Mouse (Mus musculus) frontal cortex, postnatal 10 days (tissue): ENCODE data around the gene Grin1.

ENCODE experiments used
- DNase-seq, 2 experiments: peaks; one replicate each; pipeline ENCODE4 v3.0.0; 2022; ENCODE audit warnings: low spot score in 2 of 2, mixed read lengths in 1 of 2

Grin1 gene

DNA sequence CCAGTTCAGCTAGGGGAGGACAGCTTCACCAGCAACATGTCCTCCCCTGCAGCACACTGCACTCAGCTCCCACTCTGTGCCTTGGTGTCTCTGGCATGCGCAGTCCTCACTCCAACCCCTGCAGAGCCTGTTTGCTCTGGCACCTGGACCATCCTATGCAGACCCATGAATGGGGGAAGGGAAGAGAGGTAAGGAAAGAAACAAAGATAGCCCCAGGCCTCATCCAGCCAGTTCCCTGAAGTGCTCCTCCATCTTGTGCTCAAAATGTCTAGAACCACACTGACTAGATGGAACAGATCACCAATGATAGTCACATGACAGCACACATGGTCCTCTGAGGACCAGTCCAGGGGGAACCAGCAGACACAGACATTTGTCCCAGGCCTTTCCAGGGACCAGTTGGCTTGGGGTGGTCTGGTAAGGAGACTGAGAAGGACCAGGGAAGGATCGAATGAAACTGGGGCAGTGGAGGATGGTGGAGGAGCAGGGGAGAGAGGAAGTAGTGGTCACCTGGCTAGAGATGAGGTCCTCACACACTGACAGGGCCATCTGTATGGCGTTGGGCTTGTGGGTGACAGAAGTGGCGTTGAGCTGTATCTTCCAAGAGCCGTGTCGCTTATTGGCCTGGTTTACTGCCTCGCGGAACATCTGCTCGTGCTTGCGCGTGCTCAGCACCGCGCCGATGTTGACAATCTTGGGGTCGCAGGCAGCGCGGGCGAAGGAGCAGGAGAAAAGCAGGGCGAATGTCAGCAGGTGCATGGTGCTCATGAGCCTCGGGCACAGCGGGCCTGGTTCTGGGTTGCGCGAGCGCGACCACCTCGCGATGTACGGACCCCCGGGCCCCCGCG lies 644 bp downstream of the Grin1 start:
- peak; percentile 28 to 50 for DNase-seq

DNA sequence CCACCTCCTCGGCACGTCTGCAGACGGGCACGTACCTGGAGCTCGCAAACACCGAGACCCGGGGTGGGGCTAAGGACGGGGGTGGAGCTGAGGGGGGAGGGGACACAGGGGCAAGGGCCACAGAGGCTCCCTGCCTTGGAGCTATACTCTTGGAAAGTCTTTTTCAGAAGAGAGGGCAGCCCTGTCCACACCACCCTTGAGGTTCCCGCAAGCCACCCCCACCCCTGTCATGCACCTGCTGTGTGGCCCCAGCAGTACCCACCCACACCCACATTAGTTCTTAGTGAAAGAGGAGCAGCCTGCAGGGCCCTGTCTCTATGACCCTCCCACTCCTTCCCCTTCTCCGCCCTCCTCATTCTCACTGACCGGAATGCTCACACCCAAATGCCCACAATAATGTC lies 7.5 kb downstream of the Grin1 start:
- no peak for DNase-seq

DNA sequence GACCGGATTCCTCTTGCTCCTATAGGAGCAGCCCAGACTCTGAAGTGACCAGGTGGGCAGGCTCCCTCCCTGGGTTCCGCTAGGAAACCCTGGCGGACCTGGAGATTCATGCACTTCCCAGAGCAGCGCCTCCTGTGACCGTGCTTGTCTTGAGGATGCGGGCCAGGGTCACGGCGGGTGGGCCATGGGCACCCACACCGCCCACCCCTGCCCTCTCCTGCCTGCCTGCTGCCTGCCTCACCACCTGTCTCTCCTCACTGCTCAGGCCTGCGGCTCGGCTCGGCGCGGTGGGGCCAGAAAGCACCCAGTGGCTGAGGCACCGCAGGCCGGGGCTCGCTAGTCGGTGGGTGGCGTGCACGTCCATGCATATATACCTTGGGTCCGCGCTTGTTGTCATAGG lies 8.0 kb downstream of the Grin1 start:
- DNase-seq = no peak

DNA sequence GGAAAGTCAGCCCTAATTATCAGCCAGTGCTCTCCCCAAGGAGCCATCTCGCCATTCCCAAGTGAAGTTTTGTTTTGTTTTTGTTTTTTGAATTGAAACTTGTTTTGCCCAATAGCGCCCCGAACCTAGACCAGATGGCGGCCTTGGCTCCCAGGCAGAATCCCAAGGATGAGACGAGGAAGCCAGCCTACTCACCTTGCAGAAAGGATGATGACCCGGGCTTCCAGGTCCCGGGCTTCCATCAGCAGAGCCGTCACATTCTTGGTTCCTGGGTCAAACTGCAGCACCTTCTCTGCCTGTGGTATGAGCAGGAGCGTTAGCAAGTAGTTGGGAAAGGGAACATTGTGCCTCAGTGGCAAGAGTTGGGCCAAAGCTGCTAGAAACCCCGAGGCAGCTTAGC lies 8.8 kb downstream of the Grin1 start:
- peak in 1 of 2 experiments; percentile 4 for DNase-seq

DNA sequence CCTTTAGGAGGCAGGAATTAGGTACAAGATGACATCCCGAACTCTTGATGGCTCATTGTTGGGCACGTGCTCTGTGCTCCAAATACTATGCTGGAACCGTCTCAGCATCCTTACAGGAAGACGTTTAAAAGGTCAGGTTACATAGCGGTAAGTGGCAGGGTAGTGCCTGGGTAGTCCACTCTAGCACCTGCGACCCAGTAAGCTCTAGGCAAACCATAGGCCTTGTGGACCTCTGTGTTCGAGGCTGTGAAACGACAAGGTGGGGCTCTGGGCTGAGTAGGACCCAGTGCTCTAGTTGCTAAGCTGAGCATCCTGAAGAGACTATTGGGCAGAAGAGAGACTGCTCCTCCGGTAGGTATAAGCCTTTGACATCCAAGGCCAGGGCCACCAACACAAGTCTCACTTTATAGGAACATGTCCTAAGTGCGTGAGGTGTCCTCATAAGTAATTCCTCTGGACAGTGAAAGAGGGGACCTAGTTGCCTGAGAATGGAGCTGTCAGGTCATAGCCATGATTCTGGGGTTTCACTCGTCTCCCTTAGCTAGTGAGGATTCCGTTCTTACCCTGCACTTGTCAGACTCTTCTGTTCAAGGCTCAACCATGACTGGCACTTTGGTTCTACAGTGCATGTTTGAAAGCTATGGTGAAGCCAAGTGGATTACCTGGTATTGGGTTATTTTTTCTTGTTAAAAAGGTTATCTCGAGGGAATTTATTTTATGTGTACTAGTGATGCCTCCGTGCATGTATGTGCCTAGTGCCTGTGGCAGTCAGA lies 13.2 kb downstream of the Grin1 start:
- DNase-seq = peak in 1 of 2 experiments; percentile 5

DNA sequence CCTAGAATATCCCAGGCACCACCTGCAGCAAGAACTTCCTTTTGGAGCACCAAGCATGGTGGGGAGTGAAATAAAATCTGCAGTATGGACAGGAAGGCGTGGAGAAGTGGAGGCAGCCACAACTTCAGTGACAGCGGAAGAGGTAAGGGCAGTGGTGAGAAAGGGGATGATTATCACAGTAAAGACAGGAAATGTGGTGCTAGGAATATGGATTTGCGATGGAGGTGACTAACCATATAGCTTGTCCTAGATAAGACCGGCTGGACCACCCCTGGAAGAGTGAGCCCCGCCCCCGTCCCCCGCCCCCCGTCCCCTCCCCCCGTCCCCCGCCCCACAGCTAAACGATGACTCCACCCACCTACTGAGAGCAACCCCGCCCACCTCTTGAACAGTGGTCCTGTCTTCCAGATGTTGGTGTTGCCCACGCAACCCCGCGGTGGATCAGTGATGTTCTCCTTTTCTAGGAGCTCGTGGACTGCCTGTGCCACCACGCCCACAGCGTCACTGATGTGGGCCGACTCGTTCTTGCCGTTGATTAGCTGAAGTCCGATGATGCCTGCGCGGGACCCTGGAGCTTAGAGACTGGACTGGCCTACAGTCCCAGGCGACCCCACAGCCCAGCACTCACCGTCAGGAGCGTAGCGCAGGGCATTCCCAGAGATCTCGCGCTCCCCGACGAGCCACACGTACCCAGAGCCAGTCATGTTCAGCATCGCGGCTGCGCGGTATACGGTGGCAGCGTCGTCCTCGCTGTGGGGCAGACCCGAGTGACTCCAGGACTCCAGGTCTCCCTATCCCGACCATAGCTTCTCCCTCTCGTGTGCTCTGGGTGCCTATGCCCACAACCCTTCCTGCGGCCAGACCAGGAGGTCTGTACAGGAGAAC lies 14.1 kb downstream of the Grin1 start:
- peak in 1 of 2 experiments; percentile 58 for DNase-seq

GRCm38 (mm10) chr2:25303931-25304656 lies 14.9 kb downstream of the Grin1 start:
- no peak for DNase-seq

- no peak for DNase-seq
Observed at GRCm38 (mm10) chr2:25303452-25303851, 15.5 kb downstream of the Grin1 start.

DNA sequence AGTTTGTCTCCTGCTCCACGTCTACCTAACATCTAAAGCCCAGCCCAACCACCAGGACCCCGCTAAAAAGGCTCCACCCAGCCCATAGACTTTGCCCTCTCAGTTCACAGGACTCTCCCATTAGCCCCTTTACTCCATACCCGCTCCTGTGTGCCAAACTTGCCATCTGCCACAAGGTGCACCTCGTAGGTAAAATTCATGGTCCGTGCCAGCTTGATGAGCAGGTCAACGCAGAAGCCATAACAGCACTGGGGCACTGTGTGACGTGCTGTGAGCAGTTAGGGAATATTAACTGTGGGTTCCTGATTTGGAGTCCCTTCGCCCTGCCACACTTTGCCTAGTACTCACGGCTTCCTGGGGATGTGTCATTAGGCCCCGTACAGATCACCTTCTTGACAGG lies 20.9 kb downstream of the Grin1 start:
- DNase-seq = no peak

- DNase-seq = peak in 1 of 2 experiments; percentile 8
Observed at GRCm38 (mm10) chr2:25297093-25297492, 21.9 kb downstream of the Grin1 start.

DNA sequence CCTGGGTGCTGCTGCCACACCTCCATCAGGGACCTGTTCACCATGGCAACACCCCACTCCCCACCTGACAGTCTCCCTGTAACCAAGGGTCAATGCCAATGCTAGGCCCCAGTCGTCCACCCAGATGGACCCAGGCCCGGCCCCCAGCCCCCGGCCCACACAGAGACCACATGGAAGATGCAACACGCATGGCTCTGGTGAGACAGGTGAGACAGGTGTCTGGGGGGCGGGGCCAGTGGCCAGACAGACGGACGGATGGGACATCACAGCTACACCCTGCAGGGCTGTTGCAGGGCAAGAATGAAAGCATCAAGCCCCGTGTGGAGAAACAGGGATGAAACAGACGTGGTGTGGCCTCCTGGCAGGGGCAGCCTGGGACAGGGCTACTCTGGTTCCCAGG lies 25.3 kb downstream of the Grin1 start:
- DNase-seq = peak in 1 of 2 experiments; percentile 20

GRCm38 (mm10) chr2:25292856-25293255 lies 26.1 kb downstream of the Grin1 start:
- peak in 1 of 2 experiments; percentile 61 for DNase-seq

GRCm38 (mm10) chr2:25292054-25292544 lies 26.9 kb downstream of the Grin1 start:
- DNase-seq = peak in 1 of 2 experiments; percentile 33

DNA sequence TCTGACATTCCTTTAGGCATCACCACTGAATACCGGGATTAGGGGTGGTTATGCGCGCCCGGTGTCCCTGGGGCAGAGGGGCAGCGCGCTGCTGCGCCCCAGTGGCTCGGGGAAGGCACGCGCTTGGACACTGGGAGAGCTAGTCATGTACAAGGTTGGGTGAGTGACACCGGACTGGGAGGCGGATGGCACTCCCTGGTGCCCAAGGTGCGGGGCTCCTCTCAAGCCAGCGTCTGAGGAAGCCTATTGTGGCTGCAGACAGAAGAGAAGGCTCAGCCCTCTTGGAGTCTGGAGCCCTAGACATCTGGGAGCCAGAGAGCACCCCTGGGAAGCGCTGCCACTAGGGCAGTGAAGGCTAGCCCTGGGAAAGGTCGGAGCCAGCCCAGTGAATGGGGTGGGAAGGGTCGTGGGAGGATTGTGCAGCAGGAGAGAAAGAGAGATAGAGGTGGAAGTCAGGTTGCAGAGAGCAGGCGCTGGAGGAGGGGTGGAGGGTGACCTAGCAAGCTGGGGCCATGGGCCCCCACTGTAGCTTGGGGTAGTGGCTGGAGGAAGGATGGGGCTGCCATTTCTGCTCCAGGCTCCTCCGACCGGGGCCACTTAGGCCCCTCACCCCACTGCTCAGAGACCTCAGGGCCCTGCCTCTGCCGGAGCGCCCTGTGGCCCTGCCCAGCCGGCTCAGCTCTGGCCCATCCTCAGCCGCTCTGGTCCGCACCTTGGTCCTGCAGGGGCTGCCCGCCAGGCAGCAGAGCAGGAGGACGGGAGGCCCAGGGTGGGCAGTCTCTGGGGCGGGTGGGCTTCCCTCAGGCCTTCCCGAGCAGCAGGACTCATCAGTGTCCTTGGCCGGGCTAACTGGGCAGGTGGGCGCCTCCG lies 27.6 kb downstream of the Grin1 start:
- peak in 1 of 2 experiments; percentile 31 for DNase-seq

- peak in 1 of 2 experiments; percentile 43 for DNase-seq
Observed at GRCm38 (mm10) chr2:25290816-25291130, 28.2 kb downstream of the Grin1 start.

GRCm38 (mm10) chr2:25290101-25290815 lies 28.7 kb downstream of the Grin1 start:
- peak in 1 of 2 experiments; percentile 66 for DNase-seq

GRCm38 (mm10) chr2:25289651-25290050 lies 29.3 kb downstream of the Grin1 start, which contains the start of gene Lrrc26:
Gene Lrrc26, plus strand, starts transcription at chr2:25289915.
- peak in 1 of 2 experiments; percentile 27 for DNase-seq

DNA sequence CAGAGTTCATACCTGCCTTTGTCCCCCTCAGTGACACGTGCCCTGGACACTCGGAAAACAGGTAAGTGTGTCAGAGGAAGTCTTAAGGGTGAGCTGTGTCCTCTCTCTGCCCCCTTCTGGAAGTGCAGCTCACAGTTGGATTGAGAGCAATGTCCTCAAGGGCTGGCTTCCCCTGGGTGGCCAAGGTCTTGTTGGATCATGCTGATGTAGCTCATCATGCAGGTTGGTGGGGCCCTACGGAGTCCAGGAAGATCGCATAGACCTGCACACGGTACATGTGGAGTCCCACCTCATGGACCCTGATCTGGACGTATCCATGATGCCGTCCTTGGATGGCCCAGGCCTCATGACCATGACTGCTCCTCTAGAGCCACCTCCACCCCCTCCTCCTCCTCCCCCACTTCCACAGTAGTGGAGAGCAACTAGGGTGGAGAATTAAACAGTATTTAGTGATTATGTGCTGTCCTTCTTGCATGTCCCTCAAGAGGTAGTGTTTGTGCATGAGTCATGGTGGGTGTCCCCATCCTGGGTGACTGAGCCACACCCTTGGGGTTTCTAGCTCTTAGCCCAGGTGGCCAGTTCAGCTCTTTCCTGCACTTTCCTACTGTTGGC lies 30.1 kb downstream of the Grin1 start:
- peak in 1 of 2 experiments; percentile 9 for DNase-seq
